Mouse (Mus musculus): ENCODE data around the gene Glis1. TPM values are rescaled to one million over a fixed set of nuclear protein-coding genes. Genes with fewer than 3 reads are reported as not detected.

Glis1 gene
- polyA plus RNA-seq, 1 experiment from 2014 or later: 26.0 TPM

DNA sequence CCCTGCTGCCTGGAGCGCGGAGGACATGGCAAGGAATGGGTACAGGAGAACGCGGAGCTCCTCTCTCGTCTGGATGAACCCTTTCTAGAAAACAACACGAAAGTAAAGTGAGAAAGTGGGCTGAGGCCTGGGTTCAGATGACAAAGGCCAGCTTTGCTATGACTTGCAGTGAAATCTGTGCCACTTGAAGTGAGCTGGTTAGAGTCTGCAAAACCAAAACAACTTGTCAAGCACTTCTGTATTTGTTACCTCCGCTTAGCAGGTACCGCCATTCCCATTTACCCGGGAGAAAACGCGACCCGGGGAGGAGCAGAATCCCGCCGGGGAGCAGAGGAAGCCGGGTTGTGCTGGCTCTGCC lies 414 bp upstream of the Glis1 start:
- peaks cover 55% of the 10 kb centered on the region for H3K27me3 ChIP-seq
- 5% methylated on average over 15 of the region's 15 CpGs for WGBS
- H3K4me2 ChIP-seq (replicated peaks): peak overlapping the region; percentile 95
- no peaks in the 10 kb centered on the region for H3K36me3 ChIP-seq
- H3K4me3 ChIP-seq: peak overlapping the region; percentile 63
- no peak for ATAC-seq (ENCODE audit: insufficient number of reproducible peaks, insufficient read depth, low FRiP score, low TSS enrichment)
- peaks cover 17% of the 10 kb centered on the region for H3K4me1 ChIP-seq
- H3K27ac ChIP-seq: 0 out of 2 replicates have a peak overlapping the region, but pooled peaks have one; percentile 50
- no peaks in the 10 kb centered on the region for H3K9me3 ChIP-seq
- H3K9ac ChIP-seq: peak overlapping the region; percentile 64

DNA sequence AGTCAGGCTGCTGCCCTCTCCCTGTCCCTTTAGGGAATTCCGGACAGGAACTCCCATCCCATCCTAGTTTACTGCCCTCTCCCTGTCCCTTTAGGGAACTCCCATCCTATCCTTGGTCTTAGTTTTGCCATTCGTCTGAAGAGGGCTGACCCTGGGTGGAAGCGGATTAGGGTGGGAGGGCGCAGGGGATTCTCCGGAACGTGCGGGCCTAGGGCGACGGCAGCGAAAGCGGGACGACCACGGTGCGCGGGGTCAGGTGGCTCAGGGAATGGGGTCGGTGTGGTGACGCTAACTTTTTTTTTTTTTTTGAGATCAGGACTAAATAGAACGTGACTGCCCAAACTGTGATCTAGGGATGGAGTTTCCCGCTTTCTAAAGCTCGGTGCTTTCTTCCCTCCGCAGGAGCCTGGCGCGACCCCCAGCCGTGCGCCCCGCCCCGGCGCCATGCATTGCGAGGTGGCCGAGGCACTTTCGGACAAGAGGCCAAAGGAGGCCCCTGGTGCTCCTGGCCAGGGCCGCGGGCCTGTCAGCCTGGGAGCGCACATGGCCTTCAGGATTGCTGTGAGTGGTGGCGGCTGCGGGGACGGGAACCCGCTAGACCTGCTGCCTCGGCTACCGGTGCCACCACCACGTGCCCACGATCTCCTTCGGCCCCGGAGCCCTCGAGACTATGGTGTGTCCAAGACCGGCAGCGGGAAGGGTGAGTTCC lies 1.0 kb downstream of the Glis1 start:
- Histone ChIP-seq H3K36me3 (no peaks in the 10 kb centered on the region), H3K9me3 (no peaks in the 10 kb centered on the region), H3K4me2 (replicated peaks) (peak overlapping the region; percentile 95), H3K27ac (peak overlapping the region; percentile 50; the same call in 1 of the 2 replicates), H3K4me1 (peaks cover 27% of the 10 kb centered on the region), H3K9ac (peak overlapping the region; percentile 64), H3K4me3 (peak overlapping the region; percentile 63), H3K27me3 (peaks cover 55% of the 10 kb centered on the region)
- no peak for ATAC-seq (ENCODE audit: insufficient number of reproducible peaks, insufficient read depth, low FRiP score, low TSS enrichment)
- under 1% methylated on average over 47 of the region's 47 CpGs for WGBS

DNA sequence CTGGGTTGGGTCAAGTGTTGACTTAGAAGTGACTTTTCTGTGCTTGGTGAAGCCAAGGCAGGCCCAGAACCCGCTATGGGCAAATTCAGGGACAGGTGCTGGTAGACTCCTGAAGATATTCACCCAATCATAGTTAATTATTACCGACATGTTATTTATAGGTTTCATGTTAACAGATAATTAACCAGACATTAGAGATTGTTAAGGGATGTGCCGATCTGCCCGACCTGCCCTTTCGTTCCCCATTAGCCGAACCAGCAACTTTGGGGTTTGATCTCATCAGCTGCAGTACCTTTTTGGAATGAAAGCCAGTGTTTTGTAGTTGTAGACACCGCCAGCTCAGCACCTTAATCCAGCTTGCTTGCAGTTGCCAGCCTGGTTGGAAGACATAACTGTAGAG lies 2.1 kb downstream of the Glis1 start:
- ATAC-seq (ENCODE audit: insufficient number of reproducible peaks, insufficient read depth, low FRiP score, low TSS enrichment): no peak
- Histone ChIP-seq H3K27ac (no peak overlapping the region), H3K27me3 (peaks cover 66% of the 10 kb centered on the region), H3K4me1 (peaks cover 35% of the 10 kb centered on the region), H3K9ac (0 out of 2 replicates have a peak overlapping the region, but pooled peaks have one; percentile 15), H3K4me3 (peak overlapping the region; percentile 18), H3K4me2 (replicated peaks) (peak overlapping the region; percentile 39), H3K9me3 (no peaks in the 10 kb centered on the region), H3K36me3 (no peaks in the 10 kb centered on the region)
- 78% methylated on average over 7 of the region's 7 CpGs for WGBS

DNA sequence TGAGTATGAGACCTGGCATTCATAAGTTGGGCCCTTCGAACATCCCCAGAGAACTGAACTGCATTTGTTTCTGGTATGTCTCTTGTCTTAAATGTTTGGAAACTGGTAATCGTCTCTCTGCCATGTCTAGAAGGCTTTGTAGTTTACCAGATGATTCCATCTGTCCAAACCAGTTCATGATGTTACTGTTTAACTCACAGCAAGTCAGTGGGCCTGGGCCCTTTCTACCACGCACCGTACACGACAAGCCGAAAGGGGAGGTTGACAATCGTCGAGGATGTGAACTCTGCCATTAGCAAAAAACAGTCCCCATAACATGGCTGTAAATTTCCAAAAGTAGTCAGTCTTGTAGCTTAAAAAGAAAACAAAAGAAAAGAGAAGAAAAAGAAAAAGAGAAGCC lies 4.3 kb downstream of the Glis1 start:
- H3K4me2 ChIP-seq (replicated peaks): no peak overlapping the region
- no peak for ATAC-seq (ENCODE audit: insufficient number of reproducible peaks, insufficient read depth, low FRiP score, low TSS enrichment)
- H3K9me3 ChIP-seq: no peaks in the 10 kb centered on the region
- H3K9ac ChIP-seq: no peak overlapping the region
- H3K4me1 ChIP-seq: peaks cover 54% of the 10 kb centered on the region
- 71% methylated on average over 8 of the region's 8 CpGs for WGBS
- H3K36me3 ChIP-seq: no peaks in the 10 kb centered on the region
- peaks cover 58% of the 10 kb centered on the region for H3K27me3 ChIP-seq
- no peak overlapping the region; the same call in 1 of the 2 replicates for H3K27ac ChIP-seq
- H3K4me3 ChIP-seq: no peak overlapping the region

DNA sequence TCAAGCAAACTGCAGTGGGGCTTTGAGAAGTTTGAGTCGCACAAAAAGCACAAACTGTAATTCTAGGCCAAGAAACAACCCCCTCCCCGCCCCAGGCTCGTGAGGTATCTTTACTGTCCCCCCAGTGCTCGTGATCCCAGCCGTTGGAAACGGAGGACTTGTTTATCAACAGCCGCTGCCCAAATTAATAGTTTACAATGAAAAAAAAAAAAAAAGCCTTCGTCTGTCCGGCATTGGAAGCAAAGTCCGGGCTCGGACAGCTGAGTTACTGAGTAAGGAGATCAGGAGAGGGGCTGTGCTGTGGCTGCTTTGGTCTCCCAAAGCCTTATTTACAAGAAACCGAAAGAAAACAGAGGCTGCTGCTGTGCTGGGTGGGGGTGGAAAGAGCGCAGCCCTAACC lies 5.9 kb downstream of the Glis1 start:
- 20% methylated on average over 13 of the region's 13 CpGs for WGBS
- Histone ChIP-seq H3K9me3 (no peaks in the 10 kb centered on the region), H3K9ac (0 out of 2 replicates have a peak overlapping the region, but pooled peaks have one; percentile 29), H3K4me2 (replicated peaks) (peak overlapping the region; percentile 30), H3K27me3 (peaks cover 49% of the 10 kb centered on the region), H3K36me3 (no peaks in the 10 kb centered on the region), H3K4me1 (peaks cover 45% of the 10 kb centered on the region), H3K4me3 (0 out of 2 replicates have a peak overlapping the region, but pooled peaks have one; percentile 9), H3K27ac (no peak overlapping the region)
- no peak for ATAC-seq (ENCODE audit: insufficient number of reproducible peaks, insufficient read depth, low FRiP score, low TSS enrichment)

DNA sequence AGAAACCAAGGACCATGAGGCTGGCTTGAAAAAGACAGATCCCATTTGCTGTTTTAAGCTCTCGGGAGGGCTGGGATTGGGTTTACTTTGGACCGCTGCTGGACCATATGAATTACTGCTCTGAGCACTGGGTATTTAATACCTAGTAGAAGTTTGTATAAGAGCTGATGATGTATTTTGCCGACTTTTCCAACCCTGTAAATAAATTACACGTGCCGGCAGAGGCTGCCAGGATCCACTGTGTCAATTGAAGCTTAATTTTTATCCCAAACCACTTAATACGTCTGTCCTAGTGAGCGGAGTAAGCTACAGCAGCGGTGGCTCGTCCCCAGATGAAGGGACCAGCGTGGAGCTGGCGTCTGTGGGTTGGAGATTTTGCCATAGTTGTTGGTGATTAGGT lies 7.9 kb downstream of the Glis1 start:
- H3K4me1 ChIP-seq: peaks cover 41% of the 10 kb centered on the region
- peaks cover 44% of the 10 kb centered on the region for H3K27me3 ChIP-seq
- H3K4me2 ChIP-seq (replicated peaks): peak overlapping the region; percentile 21; the same call in 1 of the 2 replicates
- no peak for ATAC-seq (ENCODE audit: insufficient number of reproducible peaks, insufficient read depth, low FRiP score, low TSS enrichment)
- no peak overlapping the region for H3K4me3 ChIP-seq
- H3K36me3 ChIP-seq: no peaks in the 10 kb centered on the region
- no peak overlapping the region for H3K9ac ChIP-seq
- H3K27ac ChIP-seq: no peak overlapping the region
- WGBS: 54% methylated on average over 11 of the region's 11 CpGs
- no peaks in the 10 kb centered on the region for H3K9me3 ChIP-seq

DNA sequence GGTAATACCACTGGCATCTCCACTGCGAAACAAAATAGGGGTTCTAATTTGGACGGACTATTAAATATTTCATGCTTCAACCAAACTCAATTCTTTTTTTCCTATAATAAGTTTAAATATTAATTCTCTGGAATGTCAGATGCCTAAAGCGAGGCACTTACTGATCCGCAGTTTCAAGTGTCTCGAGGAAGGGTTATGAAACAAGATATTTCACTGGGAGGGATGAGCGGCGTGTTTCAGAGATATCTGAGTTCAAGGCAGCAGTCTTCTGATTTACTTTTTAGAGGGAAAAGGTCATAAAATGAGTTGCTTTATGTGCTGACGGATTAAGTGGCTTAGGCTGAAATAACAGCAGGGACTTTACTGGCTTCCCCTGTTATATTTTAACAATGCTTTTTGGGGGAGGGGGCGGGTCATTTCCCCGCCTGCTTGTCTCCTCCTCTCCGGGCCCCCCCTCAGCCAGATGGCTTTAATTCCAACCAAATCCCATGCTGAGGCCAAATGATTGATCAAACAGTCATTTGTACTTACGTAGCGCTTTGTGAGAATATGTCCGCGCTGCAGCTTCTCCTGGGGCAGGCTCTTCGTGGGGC lies 8.6 kb downstream of the Glis1 start:
- 18% methylated on average over 16 of the region's 16 CpGs for WGBS
- H3K9me3 ChIP-seq: no peaks in the 10 kb centered on the region
- ATAC-seq (ENCODE audit: insufficient number of reproducible peaks, insufficient read depth, low FRiP score, low TSS enrichment): no peak
- peaks cover 39% of the 10 kb centered on the region for H3K27me3 ChIP-seq
- no peaks in the 10 kb centered on the region for H3K36me3 ChIP-seq
- no peak overlapping the region for H3K4me3 ChIP-seq
- H3K4me1 ChIP-seq: peaks cover 41% of the 10 kb centered on the region
- peak overlapping the region; percentile 21 for H3K4me2 ChIP-seq (replicated peaks)
- H3K9ac ChIP-seq: 0 out of 2 replicates have a peak overlapping the region, but pooled peaks have one; percentile 2
- H3K27ac ChIP-seq: peak overlapping the region; percentile 50

DNA sequence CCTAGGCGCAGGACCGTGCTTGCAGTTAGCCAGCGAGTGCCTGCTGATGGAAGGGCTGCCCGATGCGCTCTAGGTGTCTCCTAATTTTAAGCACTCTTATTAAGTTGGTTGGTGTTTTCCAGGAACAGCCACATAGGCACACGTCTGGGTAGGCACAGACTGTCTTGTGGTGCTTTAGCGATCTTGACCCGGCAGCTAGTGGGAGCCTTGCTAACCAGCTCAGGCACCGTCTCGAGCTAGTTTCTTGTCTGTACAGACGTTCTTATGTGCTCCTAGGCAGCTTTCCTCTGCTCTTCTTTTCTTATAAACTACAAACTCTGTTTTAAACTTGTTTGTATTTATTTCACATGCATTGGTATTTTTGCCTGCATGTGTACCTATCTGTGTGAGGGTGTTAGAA lies 9.2 kb downstream of the Glis1 start:
- Histone ChIP-seq H3K4me3 (no peak overlapping the region), H3K27me3 (peaks cover 35% of the 10 kb centered on the region), H3K9me3 (no peaks in the 10 kb centered on the region), H3K9ac (0 out of 2 replicates have a peak overlapping the region, but pooled peaks have one; percentile 2), H3K4me1 (peaks cover 41% of the 10 kb centered on the region), H3K4me2 (replicated peaks) (peak overlapping the region; percentile 21), H3K27ac (peak overlapping the region; percentile 50), H3K36me3 (no peaks in the 10 kb centered on the region)
- 45% methylated on average over 11 of the region's 11 CpGs for WGBS
- ATAC-seq (ENCODE audit: insufficient number of reproducible peaks, insufficient read depth, low FRiP score, low TSS enrichment): no peak

DNA sequence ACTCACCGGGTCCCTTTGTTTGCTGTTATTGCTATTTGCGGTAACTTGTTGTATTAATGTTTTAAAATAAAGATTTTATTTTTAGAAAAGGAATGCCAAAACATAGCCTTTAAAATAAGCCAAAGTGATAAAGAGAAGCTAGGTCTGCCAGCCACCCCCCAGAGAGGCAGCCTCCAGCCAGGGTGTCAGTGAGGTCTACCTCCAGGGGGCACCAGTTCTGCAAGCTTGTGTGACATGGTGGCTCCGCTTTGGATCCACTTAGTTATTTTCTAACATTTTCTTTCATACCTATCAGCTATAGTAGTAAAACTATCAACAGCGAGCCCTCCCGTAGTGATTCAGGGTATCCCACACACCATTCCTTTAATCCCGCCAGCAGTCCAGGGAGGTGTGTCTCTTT lies 14.1 kb downstream of the Glis1 start:
- 91% methylated on average over 6 of the region's 6 CpGs for WGBS
- H3K36me3 ChIP-seq: no peaks in the 10 kb centered on the region
- no peak for ATAC-seq (ENCODE audit: insufficient number of reproducible peaks, insufficient read depth, low FRiP score, low TSS enrichment)
- H3K4me3 ChIP-seq: no peak overlapping the region
- H3K27me3 ChIP-seq: peaks cover 27% of the 10 kb centered on the region; the same call in 1 of the 2 replicates
- no peak overlapping the region for H3K9ac ChIP-seq
- H3K9me3 ChIP-seq: no peaks in the 10 kb centered on the region
- H3K4me1 ChIP-seq: peaks cover 7% of the 10 kb centered on the region
- no peak overlapping the region for H3K4me2 ChIP-seq (replicated peaks)
- H3K27ac ChIP-seq: no peak overlapping the region

DNA sequence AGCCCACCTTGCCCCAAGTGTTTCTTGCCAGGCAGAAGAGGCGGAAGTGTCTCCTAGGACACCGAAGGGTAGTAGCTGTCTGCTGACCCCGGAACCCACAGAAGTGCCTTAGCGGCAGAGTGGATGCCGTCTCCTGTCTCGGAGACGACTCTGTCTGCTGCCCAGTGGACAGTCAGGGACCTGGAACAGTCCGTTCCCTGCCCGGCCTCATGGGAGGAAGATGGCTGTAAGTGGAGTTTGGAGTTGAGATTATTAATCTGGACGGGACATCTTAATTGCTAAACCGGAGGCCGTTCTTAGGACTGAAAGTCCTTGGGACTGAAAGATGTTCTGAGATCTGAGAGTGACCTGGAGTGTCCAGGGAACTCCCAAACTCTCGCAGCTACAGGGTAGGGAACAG lies 15.1 kb downstream of the Glis1 start:
- Histone ChIP-seq H3K4me3 (no peak overlapping the region), H3K4me1 (no peaks in the 10 kb centered on the region; the same call in 1 of the 2 replicates), H3K27me3 (peaks cover 27% of the 10 kb centered on the region; the same call in 1 of the 2 replicates), H3K4me2 (replicated peaks) (no peak overlapping the region), H3K36me3 (no peaks in the 10 kb centered on the region), H3K27ac (no peak overlapping the region), H3K9ac (no peak overlapping the region), H3K9me3 (no peaks in the 10 kb centered on the region)
- ATAC-seq (ENCODE audit: insufficient number of reproducible peaks, insufficient read depth, low FRiP score, low TSS enrichment): no peak
- 88% methylated on average over 13 of the region's 13 CpGs for WGBS

DNA sequence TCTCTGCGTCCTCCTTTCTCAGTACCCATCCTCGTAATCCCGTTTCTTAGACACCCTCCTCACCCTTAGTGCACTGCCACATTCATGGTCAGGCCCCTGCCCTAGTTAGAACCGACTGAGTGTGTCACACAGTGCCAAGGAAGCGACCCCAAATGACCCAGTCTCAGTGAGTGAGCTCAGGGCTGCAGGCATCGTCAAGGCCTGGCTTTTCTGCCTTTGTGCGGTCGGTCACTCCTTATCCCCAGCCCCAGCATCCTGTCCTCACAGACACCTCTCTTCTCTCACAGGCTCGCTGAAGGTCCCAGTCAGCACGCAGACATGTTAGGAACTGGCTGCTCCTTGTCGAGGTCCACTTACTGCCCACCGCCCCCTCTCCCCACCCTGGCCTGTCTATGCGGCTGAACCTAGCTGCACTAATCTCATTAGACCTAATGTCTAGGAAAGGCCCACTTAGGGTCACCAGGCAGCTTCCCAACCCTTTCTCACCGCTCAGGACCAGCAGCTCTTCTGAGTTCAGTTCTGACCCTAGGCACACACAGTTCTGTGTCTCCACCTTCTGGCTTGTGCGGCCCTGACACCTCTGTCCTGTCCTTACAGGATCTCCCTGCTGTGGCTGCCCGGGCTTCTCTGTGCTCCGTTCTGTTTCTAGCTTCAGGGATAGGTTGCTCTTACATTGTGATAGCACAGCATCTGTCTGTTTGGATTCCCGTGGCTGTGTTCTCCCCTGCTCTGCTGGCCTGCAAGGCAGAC lies 18.1 kb downstream of the Glis1 start:
- Histone ChIP-seq H3K4me1 (peaks cover 10% of the 10 kb centered on the region), H3K9ac (no peak overlapping the region; the same call in 1 of the 2 replicates), H3K27me3 (0 out of 2 replicates have a peak, but pooled peaks cover 11% of the 10 kb centered on the region), H3K9me3 (no peaks in the 10 kb centered on the region), H3K27ac (no peak overlapping the region), H3K4me3 (no peak overlapping the region), H3K36me3 (no peaks in the 10 kb centered on the region), H3K4me2 (replicated peaks) (no peak overlapping the region)
- WGBS: 62% methylated on average over 18 of the region's 18 CpGs
- no peak for ATAC-seq (ENCODE audit: insufficient number of reproducible peaks, insufficient read depth, low FRiP score, low TSS enrichment)
